Mouse (Mus musculus): ENCODE measurements around the gene Eva1b.
"Not testable (repeated sequence)": the region's sequence is repeated elsewhere in the genome, so short reads cannot be mapped to it uniquely, and the experiment has no call there.

GRCm38 (mm10) chr4:126175980-126176379 lies 28.4 kb downstream of the Eva1b start:
- TF ChIP-seq CTCF (IDR thresholded peaks at IDR 0.05; ENCODE audit: extremely low read depth, insufficient read depth, insufficient read length, insufficient replicate concordance); POLR2A (IDR thresholded peaks at IDR 0.05; ENCODE audit: low read depth, low read length): not testable (repeated sequence)

All from spleen, adult 2 months (tissue).